Mouse (Mus musculus): ENCODE measurements at regions not wholly inside any gene's neighbourhood (a gene's known extent, or its start where the extent isn't known, plus 50 kb on each side); places are given as distances from the start of the nearest gene placed in this dataset.

DNA sequence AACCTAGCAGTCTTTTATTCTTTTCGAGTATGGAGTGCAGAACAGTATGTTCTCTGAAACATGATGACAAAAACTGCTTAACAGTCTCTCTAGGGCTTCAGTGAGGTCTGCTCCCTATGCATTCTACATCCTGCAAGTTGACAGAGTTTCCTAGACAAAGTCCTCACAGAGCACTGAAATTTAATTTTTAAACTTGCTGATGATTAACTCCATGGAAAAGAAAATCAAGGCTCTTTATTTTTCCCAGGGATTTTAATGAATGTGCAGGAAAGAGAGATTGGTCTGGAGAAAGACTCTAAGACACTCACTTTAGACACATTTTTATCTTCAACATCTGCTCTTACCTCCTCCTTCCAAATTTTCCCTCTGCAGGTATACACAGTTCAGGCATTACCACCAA, 214.9 kb upstream of the Tnp1 start:
- TF ChIP-seq POLR2A (IDR thresholded peaks at IDR 0.05; ENCODE audit: borderline replicate concordance, insufficient read depth, low read length), result no peak
- no peak for TF ChIP-seq CTCF (IDR thresholded peaks at IDR 0.05; ENCODE audit: borderline replicate concordance, insufficient read depth, low read depth, low read length)

Data from cerebellum, adult 2 months (tissue).